Mouse (Mus musculus): ENCODE measurements around the gene Uncx.

Gene Uncx

DNA sequence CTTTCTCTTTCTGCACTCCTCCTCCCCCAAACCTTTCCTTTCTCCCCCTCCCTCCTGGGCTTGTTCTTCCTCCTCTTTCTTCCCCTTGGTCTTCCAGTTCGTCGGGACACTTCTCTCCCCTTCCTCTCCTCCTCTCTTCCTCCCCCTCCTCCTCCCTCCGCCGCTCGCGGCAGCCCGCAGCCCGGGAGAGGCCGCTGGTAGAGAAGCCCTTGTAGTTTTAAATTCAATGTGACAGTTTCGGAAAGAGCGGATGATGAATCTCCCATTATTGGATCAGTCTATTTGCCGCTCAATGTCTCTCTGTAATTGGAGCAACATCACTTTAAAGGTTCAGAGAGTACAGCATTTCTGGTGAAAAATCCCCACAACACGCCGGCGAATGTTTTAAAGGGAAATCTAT lies at the start of gene Uncx:
Uncx (plus strand) TSS at position 281 of the 400 bp plus-strand sequence.
- DNase-seq (ENCODE audit: low spot score) = no peak

GRCm38 (mm10) chr5:139493690-139494089 lies 49.6 kb upstream of the Uncx start:
- no peak for DNase-seq (ENCODE audit: low spot score)

- DNase-seq (ENCODE audit: low spot score) = peak; percentile 57
Measured at GRCm38 (mm10) chr5:139495019-139495669, 48.1 kb upstream of the Uncx start.

GRCm38 (mm10) chr5:139496939-139497338 lies 46.4 kb upstream of the Uncx start:
- no peak for DNase-seq (ENCODE audit: low spot score)

- DNase-seq (ENCODE audit: low spot score) = no peak
Measured at GRCm38 (mm10) chr5:139498791-139499190, 44.5 kb upstream of the Uncx start.

DNA sequence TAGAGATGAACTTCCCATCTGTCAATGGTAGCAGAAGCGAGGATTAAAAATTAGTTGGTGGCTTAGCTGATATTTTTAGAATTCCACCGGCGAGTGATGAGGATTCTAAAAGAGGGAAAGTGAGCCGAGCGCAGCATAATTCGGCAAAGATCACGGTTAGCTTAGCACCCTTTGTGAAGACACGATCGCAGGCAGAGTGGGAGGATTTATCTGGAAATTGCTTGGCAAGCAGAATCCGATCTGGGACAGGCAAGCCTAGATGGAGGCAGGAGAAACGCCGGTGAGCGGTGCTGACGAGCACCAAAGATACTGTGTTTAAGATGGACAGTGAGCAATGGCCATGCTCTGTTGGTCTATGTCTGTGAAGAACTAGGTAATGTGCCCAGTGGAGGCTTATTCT lies 41.0 kb upstream of the Uncx start:
- no peak for DNase-seq (ENCODE audit: low spot score)

GRCm38 (mm10) chr5:139505073-139505606 lies 38.2 kb upstream of the Uncx start:
- peak; percentile 85 for DNase-seq (ENCODE audit: low spot score)

DNA sequence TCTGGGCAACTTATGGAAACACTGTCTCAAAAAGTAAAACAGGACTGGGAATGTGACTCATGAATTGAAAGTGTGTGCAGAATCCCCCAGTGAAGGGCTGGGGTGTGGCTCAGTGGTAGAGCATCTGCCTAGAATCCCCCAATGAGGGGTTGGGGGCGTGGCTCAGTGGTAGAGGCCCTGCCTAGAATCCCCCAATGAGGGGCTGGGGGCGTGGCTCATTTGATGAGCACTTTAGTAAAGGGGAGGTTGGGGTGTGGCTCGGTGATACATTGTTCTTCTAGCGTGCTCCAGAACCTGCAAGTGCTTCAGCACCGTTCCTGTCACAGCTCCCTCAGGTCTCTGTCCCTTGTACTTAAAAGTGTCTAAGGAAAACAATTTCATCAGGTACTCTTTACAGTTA lies 37.1 kb upstream of the Uncx start:
- no peak for DNase-seq (ENCODE audit: low spot score)

GRCm38 (mm10) chr5:139510682-139511366 lies 32.5 kb upstream of the Uncx start:
- no peak for DNase-seq (ENCODE audit: low spot score)

- DNase-seq (ENCODE audit: low spot score) = no peak
Measured at GRCm38 (mm10) chr5:139512201-139512600, 31.1 kb upstream of the Uncx start.

DNA sequence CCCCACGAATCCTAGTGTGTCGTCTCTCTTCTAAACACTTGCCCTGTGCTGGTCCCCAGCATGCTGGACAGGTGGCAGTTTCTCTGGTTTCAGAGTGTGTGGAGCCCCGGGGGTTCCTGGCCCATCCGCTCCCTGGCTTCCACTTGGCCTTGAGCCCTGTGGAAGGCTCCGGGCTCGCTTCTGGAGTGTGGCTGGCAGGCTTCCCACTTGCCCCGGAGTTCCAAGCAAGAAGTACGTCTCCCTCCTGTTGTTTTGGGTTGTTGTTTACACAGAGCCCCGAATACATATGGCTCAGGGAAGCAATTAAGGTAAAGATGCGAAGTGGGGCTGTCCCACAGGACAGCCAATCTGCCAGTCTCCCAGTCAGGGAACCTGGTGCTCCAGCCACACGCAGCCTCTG lies 27.0 kb upstream of the Uncx start:
- no peak for DNase-seq (ENCODE audit: low spot score)

GRCm38 (mm10) chr5:139520069-139520834 lies 23.0 kb upstream of the Uncx start:
- DNase-seq (ENCODE audit: low spot score) = no peak

GRCm38 (mm10) chr5:139521987-139522386 lies 21.3 kb upstream of the Uncx start:
- no peak for DNase-seq (ENCODE audit: low spot score)

GRCm38 (mm10) chr5:139528851-139529250 lies 14.4 kb upstream of the Uncx start:
- DNase-seq (ENCODE audit: low spot score) = no peak

DNA sequence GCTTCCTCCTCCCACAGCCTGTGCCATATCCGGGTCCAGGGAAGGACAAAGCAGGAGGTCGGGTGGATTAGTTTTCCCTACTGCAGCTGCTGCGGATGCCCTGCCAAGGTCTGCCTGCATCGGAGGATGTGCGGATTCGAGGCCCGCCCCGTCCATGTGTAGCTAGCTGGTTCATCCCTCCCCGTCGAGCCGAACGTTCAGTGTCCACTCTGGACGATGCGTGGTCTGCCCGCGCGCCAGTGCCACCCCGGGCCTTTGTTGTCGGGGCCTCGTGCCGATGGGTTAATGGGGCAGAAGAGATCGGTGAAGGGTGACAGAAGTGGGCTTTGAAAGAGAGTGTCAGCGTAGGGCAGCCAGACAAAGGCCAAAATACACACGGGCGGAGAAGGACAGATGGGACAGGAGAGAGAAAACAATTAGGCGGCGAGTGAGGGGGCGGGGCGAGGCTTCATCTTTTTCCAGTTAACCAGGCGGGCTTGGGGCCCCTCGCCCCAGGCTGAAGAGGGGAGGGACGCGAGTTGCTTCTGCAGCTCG lies 7.8 kb upstream of the Uncx start:
- DNase-seq (ENCODE audit: low spot score) = no peak

DNA sequence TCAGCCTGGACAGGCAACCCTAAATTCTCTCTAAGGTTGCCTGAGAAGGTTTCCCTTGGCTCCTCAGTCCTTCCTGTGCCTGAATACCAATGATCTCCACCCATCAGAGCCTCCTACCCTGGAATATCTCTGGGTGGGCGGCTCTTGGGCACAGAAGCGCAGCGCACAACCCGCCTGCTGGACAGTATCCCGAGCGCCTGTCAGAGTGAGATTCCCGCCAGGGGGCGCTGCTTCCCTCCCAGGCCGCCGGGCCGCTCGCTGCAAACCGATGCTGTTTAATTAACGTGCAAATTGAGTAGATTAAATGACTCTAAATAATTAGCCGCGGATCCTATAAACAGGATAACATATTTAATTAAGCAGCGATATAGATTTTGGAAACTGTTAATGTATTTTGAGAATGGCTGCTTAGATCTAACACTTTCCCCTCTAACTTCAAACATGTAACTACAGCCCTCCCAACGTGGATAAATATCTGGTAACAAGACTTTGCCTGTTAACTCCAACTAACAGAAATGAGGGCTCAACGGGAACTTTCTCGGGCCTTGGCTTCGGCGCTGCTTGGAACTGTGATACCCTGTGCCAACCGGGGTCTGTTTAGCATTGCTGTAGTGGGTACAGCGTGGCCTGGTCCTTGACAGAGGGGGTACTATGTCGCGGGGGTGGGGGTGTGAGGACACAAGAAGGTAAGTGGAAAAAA lies 6.9 kb upstream of the Uncx start:
- DNase-seq (ENCODE audit: low spot score) = peak; percentile 65

GRCm38 (mm10) chr5:139536911-139537738 lies 6.2 kb upstream of the Uncx start:
- DNase-seq (ENCODE audit: low spot score) = no peak

DNA sequence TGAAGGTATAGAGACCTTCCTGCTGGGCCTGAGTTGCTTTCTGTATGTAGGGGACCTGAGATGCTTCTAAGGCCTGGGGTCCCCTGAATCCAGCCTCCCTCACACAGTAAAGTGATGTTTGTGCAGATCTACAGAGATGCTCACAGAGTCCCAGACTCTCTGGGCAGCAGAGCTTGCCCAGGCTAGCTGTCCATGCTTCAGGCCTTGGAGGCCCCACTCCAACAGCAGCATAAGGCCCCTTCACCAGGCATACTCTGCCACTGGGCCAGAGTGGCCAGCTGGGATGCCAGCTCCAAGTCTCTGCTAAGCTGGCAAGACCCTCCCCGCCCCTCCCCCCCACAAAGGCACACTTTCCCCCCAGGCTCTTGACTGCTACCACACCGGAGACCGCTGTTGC lies 5.6 kb upstream of the Uncx start:
- DNase-seq (ENCODE audit: low spot score) = no peak

- DNase-seq (ENCODE audit: low spot score) = no peak
Measured at GRCm38 (mm10) chr5:139541151-139542042, 1.9 kb upstream of the Uncx start.

- no peak for DNase-seq (ENCODE audit: low spot score)
Measured at GRCm38 (mm10) chr5:139542043-139542365, 1.3 kb upstream of the Uncx start.

All from layer of hippocampus, adult 11-12 months (tissue).